Comparison of ENCODE assay signal across 10 mouse cellular contexts in the genomic region with DNA sequence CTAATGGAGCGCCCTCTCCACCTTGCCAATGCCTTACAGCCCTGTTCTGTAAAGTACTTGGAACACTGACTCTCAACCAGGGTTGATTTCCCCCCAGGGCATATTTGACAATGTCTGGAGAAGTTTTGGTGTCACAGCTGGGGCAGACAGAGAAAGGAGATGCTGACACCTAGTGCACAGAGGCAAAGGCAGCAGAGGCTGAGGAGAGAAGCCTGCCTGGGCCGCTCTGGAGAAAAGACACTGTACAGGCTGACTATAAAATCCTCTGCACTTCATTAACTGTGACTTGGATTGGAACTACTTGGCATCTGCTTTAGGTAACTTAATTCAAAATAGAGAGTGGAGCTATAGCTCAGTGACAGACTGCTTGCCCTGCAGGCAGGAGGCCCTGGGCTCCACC. TPM values are rescaled to one million over a fixed set of nuclear protein-coding genes. Genes with fewer than 3 reads are reported as not detected.
DNase-seq lines count a peak whose midpoint lies in the region; ATAC-seq and TF ChIP-seq lines count a peak whose summit lies in the region.
"Had no signal": no experiment of that assay in that cellular context is flagged by ENCODE, and none has a peak within 500 bp of the region (broad histone marks: within the 10 kb centered on the region; RNA-seq: fewer than 3 reads in every experiment).

No protein-coding gene starts in this region.

- no peak overlapping the region for H3K4me3 ChIP-seq in forebrain, embryonic 14.5 days (ENCODE audit: low read depth, low read length)
- no peak overlapping the region for H3K4me3 ChIP-seq in forebrain, embryonic 11.5 days (ENCODE audit: low read depth, low read length)
- H3K4me3 ChIP-seq in left cerebral cortex, adult 2 months, result no peak overlapping the region
- H3K4me3 ChIP-seq in limb, embryonic 14.5 days (replicated peaks; ENCODE audit: low read length), result no peak overlapping the region
- H3K4me3 ChIP-seq: heart, embryonic 12.5 days had no signal

- TF ChIP-seq POLR2A in limb, embryonic 14.5 days (IDR thresholded peaks at IDR 0.05; ENCODE audit: borderline replicate concordance, extremely low read depth, insufficient read depth, insufficient read length), result no peak

- no peaks in the 10 kb centered on the region for H3K4me1 ChIP-seq in forebrain, embryonic 14.5 days (ENCODE audit: control insufficient read depth, insufficient read depth, low read length)
- no peaks in the 10 kb centered on the region for H3K4me1 ChIP-seq in forebrain, embryonic 11.5 days (replicated peaks; ENCODE audit: control insufficient read depth, insufficient read depth, low read length)
- no peaks in the 10 kb centered on the region for H3K4me1 ChIP-seq in limb, embryonic 14.5 days (ENCODE audit: control insufficient read depth, insufficient read depth, low read length)

- no peaks in the 10 kb centered on the region for H3K9me3 ChIP-seq in forebrain, embryonic 14.5 days (replicated peaks; ENCODE audit: control insufficient read depth, low read length)
- no peaks in the 10 kb centered on the region for H3K9me3 ChIP-seq in forebrain, embryonic 11.5 days (ENCODE audit: control insufficient read depth, low read length)
- H3K9me3 ChIP-seq in limb, embryonic 14.5 days (ENCODE audit: control insufficient read depth, low read length), result no peaks in the 10 kb centered on the region
- H3K9me3 ChIP-seq: heart, embryonic 12.5 days had no signal

- H3K27ac ChIP-seq in forebrain, embryonic 14.5 days (ENCODE audit: low read depth, low read length), result no peak overlapping the region
- no peak overlapping the region for H3K27ac ChIP-seq in forebrain, embryonic 11.5 days (ENCODE audit: low read depth, low read length)
- H3K27ac ChIP-seq in left cerebral cortex, adult 2 months, result no peak overlapping the region
- no peak overlapping the region for H3K27ac ChIP-seq in limb, embryonic 14.5 days (replicated peaks; ENCODE audit: low read depth, low read length)

- H3K36me3 ChIP-seq in forebrain, embryonic 14.5 days (ENCODE audit: control insufficient read depth, insufficient read depth, low read length), result peaks cover 50% of the 10 kb centered on the region
- H3K36me3 ChIP-seq in forebrain, embryonic 11.5 days (ENCODE audit: control insufficient read depth, insufficient read depth, low read length), result peaks cover 7% of the 10 kb centered on the region; the same call in 1 of the 2 replicates
- peaks cover 73% of the 10 kb centered on the region for H3K36me3 ChIP-seq in limb, embryonic 14.5 days (ENCODE audit: control insufficient read depth, insufficient read depth, low read length)

- no peak overlapping the region for H3K9ac ChIP-seq in forebrain, embryonic 14.5 days (ENCODE audit: low read length)
- H3K9ac ChIP-seq in forebrain, embryonic 11.5 days (ENCODE audit: low read length), result no peak overlapping the region
- H3K9ac ChIP-seq in limb, embryonic 14.5 days (ENCODE audit: low read depth, low read length, severe bottlenecking), result no peak overlapping the region
- H3K9ac ChIP-seq: heart, embryonic 12.5 days had no signal

- peak; percentile 20 for DNase-seq in forebrain, embryonic 14.5 days (ENCODE audit: low spot score)
- DNase-seq in forebrain, embryonic 11.5 days (ENCODE audit: low spot score), result no peak
- no peak for DNase-seq in left cerebral cortex, adult 2 months (ENCODE audit: extremely low spot score in 1 of 2, low spot score in 2 of 2)
- no peak for DNase-seq in left cerebral cortex, postnatal 36 days (ENCODE audit: low spot score in 2 of 2)
- peak; percentile 14 for DNase-seq in Muller cell, postnatal 12 days (ENCODE audit: inconsistent ontology term)
- DNase-seq in limb, embryonic 14.5 days (ENCODE audit: low spot score), result peak; percentile 48
- no peak for DNase-seq in thymus, postnatal 36 days
- DNase-seq in cerebellum, adult 9-10 months, result no peak

- WGBS in forebrain, embryonic 14.5 days, result 89% methylated on average over 2 of the region's 2 CpGs
- 89% methylated on average over 2 of the region's 2 CpGs for WGBS in forebrain, embryonic 11.5 days
- 64% methylated on average over 2 of the region's 2 CpGs for WGBS in limb, embryonic 14.5 days

- no peak overlapping the region for H3K4me2 ChIP-seq in forebrain, embryonic 14.5 days (ENCODE audit: low read length)
- no peak overlapping the region for H3K4me2 ChIP-seq in forebrain, embryonic 11.5 days (ENCODE audit: low read depth, low read length, severe bottlenecking)
- H3K4me2 ChIP-seq in limb, embryonic 14.5 days (replicated peaks; ENCODE audit: low read depth, low read length, severe bottlenecking), result no peak overlapping the region
- H3K4me2 ChIP-seq: heart, embryonic 12.5 days had no signal

- H3K27me3 ChIP-seq in forebrain, embryonic 14.5 days (replicated peaks; ENCODE audit: control insufficient read depth, insufficient read depth, low read length), result no peaks in the 10 kb centered on the region
- no peaks in the 10 kb centered on the region for H3K27me3 ChIP-seq in forebrain, embryonic 11.5 days (ENCODE audit: control insufficient read depth, insufficient read depth, low read length)
- H3K27me3 ChIP-seq in limb, embryonic 14.5 days (ENCODE audit: control insufficient read depth, insufficient read depth, low read length), result no peaks in the 10 kb centered on the region
- H3K27me3 ChIP-seq: heart, embryonic 12.5 days had no signal

- peak; percentile 27 for TF ChIP-seq CTCF in left cerebral cortex, adult 2 months (IDR thresholded peaks at IDR 0.05)

- intact Hi-C loops in left cerebral cortex, adult 2 months (cut with DNase I), result loop anchor here (1.0 to 2.0 kb wide), 2 partner anchors 19 to 52 kb away; no protein-coding TSS in a partner anchor
- intact Hi-C loops in left cerebral cortex, postnatal 36 days (cut with DNase I), result no loop called here

- ATAC-seq in forebrain, embryonic 14.5 days, result no peak
- ATAC-seq in forebrain, embryonic 11.5 days (replicated peaks; ENCODE audit: low FRiP score), result no peak
- peak; percentile 47 for ATAC-seq in limb, embryonic 14.5 days (ENCODE audit: low FRiP score, low read depth)

RNA-seq across cellular contexts. Expression of a gene that starts 47.3 kb away (rescaled TPM):
- polyA plus RNA-seq in forebrain, embryonic 14.5 days (2014; fragmentation: Nextera tagmentation; extraction: Ambion mirVana), result not detected in 2 replicates
- 0.72 and 1.2 TPM in 2 replicates for polyA plus RNA-seq in forebrain, embryonic 11.5 days (2014; fragmentation: Nextera tagmentation; extraction: Ambion mirVana)
- 10 to 100 TPM in 1 of 2 experiments, 1 to 10 TPM in 1; 9.8 to 10.9 TPM for total RNA-seq in left cerebral cortex, adult 2 months (2021)
- 10 to 100 TPM in 1 of 2 experiments, 1 to 10 TPM in 1; 8.2 to 11.0 TPM for total RNA-seq in left cerebral cortex, postnatal 36 days (2021)
- polyA plus RNA-seq in limb, embryonic 14.5 days (2012; rRNA removed), result 25.3 and 35.4 TPM in 2 replicates
- 9.5 and 12.8 TPM in 2 replicates for polyA plus RNA-seq in limb, embryonic 14.5 days (2014; fragmentation: Nextera tagmentation; extraction: Ambion mirVana)
- total RNA-seq: common myeloid progenitor, adult 5-6 weeks had no signal

Comparison
In these comparisons a context has a peak if more than half of its experiments do, and no peak if none do; other contexts are left out.
1. DNase-seq: peak in forebrain, embryonic 14.5 days (single experiment), Muller cell, postnatal 12 days (single experiment) and limb, embryonic 14.5 days (single experiment); none in forebrain, embryonic 11.5 days (single experiment), left cerebral cortex, adult 2 months (0 of 2), left cerebral cortex, postnatal 36 days (0 of 2), thymus, postnatal 36 days (0 of 2) and cerebellum, adult 9-10 months (single experiment).